Mouse (Mus musculus): ENCODE measurements at regions not wholly inside any gene's neighbourhood (a gene's known extent, or its start where the extent isn't known, plus 50 kb on each side); places are given as distances from the start of the nearest gene placed in this dataset.

DNA sequence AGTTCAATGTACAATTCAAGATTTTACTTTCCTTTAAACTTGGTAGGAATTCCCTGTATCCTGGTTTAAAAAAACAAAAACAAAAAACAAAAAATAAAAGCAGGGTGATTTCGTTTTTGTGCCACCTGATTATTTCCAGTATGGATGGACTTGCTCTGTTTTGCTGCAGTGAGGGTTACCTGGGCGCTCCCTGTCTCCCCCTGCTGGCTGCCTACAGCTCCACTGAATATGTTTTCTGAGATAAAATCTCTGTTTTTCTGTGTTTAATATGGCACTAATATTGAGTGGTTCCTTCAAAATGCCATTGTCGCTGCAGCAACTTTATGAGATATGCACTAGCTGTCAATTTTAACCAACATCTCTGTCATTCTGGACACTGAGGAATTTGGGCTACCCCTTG lies 720.3 kb upstream of the Adgra3 start:
- TF ChIP-seq POLR2A (IDR thresholded peaks at IDR 0.05; ENCODE audit: insufficient read depth, low read depth, low read length) (no peak), CTCF (IDR thresholded peaks at IDR 0.05; ENCODE audit: insufficient read depth, low read depth, low read length) (no peak)

Data from olfactory bulb, adult 2 months (tissue).